In the genomic region with DNA sequence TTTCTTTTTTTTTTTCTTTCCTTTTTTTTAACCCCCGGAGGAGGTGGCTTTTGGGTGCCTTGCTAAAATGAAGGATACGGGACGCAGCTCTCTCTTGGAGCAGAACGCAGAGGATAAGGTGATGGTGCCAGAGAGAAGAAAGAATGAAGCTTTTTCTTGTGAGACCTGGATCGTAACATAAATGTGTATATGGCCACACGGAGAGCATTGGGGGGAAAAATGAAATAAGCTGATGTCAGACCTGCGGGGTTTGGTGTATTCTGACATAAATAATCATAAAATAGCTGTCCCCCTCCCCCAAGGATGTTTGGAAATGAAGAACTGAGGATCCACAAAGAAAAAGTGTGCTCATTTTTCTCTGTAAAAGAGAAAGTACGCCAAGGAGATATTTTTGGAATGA, we compare ENCODE assay signal across 8 mouse cellular contexts.
DNase-seq lines count a peak whose midpoint lies in the region; ATAC-seq and TF ChIP-seq lines count a peak whose summit lies in the region.

No protein-coding gene starts in this region.

- no peak overlapping the region; the same call in 1 of the 2 replicates for H3K9ac ChIP-seq in lung, embryonic 14.5 days
- peak overlapping the region; percentile 66 for H3K9ac ChIP-seq in forebrain, embryonic 13.5 days
- peak overlapping the region; percentile 59 for H3K9ac ChIP-seq in limb, embryonic 13.5 days

- 10% methylated on average over 8 of the region's 8 CpGs for WGBS in lung, embryonic 14.5 days
- 3% methylated on average over 8 of the region's 8 CpGs for WGBS in forebrain, embryonic 13.5 days
- WGBS in limb, embryonic 13.5 days = 9% methylated on average over 8 of the region's 8 CpGs
- 17% methylated on average over 8 of the region's 8 CpGs for WGBS in small intestine, adult 2 months
- WGBS in kidney, adult 2 months = 13% methylated on average over 8 of the region's 8 CpGs

- ATAC-seq in lung, embryonic 14.5 days (ENCODE audit: insufficient read depth) = no peak
- ATAC-seq in forebrain, embryonic 13.5 days = no peak
- no peak for ATAC-seq in limb, embryonic 13.5 days (ENCODE audit: low FRiP score, low read depth)

- peak overlapping the region; percentile 86 for H3K4me2 ChIP-seq in lung, embryonic 14.5 days
- H3K4me2 ChIP-seq in forebrain, embryonic 13.5 days = peak overlapping the region; percentile 77
- H3K4me2 ChIP-seq in limb, embryonic 13.5 days (replicated peaks) = peak overlapping the region; percentile 87

- no peaks in the 10 kb centered on the region for H3K9me3 ChIP-seq in lung, embryonic 14.5 days (ENCODE audit: low read depth, low read length)
- H3K9me3 ChIP-seq in forebrain, embryonic 13.5 days (replicated peaks) = no peaks in the 10 kb centered on the region
- H3K9me3 ChIP-seq in limb, embryonic 13.5 days = no peaks in the 10 kb centered on the region

- peak; percentile 3 for DNase-seq in lung, embryonic 14.5 days
- no peak for DNase-seq in lung, adult 18-20 months
- DNase-seq in cerebellum, adult 8-10 months = no peak
- no peak for DNase-seq in ovary, adult 18-20 months (ENCODE audit: low spot score)
- DNase-seq in kidney, adult 2 months = no peak

- no peaks in the 10 kb centered on the region for H3K4me1 ChIP-seq in lung, embryonic 14.5 days (ENCODE audit: insufficient read depth)
- H3K4me1 ChIP-seq in forebrain, embryonic 13.5 days = peaks cover 21% of the 10 kb centered on the region; the same call in 1 of the 2 replicates
- H3K4me1 ChIP-seq in limb, embryonic 13.5 days = 0 out of 2 replicates have a peak, but pooled peaks cover 6% of the 10 kb centered on the region
- H3K4me1 ChIP-seq in small intestine, adult 2 months (ENCODE audit: control insufficient read depth, insufficient read depth, insufficient read length, low read length) = no peaks in the 10 kb centered on the region
- 0 out of 2 replicates have a peak, but pooled peaks cover 2% of the 10 kb centered on the region for H3K4me1 ChIP-seq in kidney, adult 2 months (ENCODE audit: control insufficient read depth, insufficient read depth, low read length)

- no peak overlapping the region for H3K27ac ChIP-seq in lung, embryonic 14.5 days (ENCODE audit: low read depth)
- peak overlapping the region; percentile 91 for H3K27ac ChIP-seq in forebrain, embryonic 13.5 days
- H3K27ac ChIP-seq in limb, embryonic 13.5 days = no peak overlapping the region
- H3K27ac ChIP-seq in small intestine, adult 2 months (ENCODE audit: insufficient read depth, low read depth, low read length) = 0 out of 2 replicates have a peak overlapping the region, but pooled peaks have one; percentile 9
- H3K27ac ChIP-seq in kidney, adult 2 months (ENCODE audit: insufficient read depth, low read depth, low read length) = no peak overlapping the region

- TF ChIP-seq CTCF in lung, embryonic 14.5 days (IDR thresholded peaks at IDR 0.05; ENCODE audit: low read depth) = no peak
- TF ChIP-seq CTCF in small intestine, adult 2 months (IDR thresholded peaks at IDR 0.05; ENCODE audit: extremely low read depth, insufficient read length, insufficient replicate concordance, low read depth, low read length) = no peak
- no peak for TF ChIP-seq CTCF in kidney, adult 2 months (conservative IDR thresholded peaks at IDR 0.05; ENCODE audit: insufficient read depth, insufficient read length, low read depth, low read length)

- TF ChIP-seq POLR2A in small intestine, adult 2 months (IDR thresholded peaks at IDR 0.05; ENCODE audit: low read depth, low read length) = no peak
- TF ChIP-seq POLR2A in kidney, adult 2 months (IDR thresholded peaks at IDR 0.05; ENCODE audit: low read depth, low read length) = no peak

- no peaks in the 10 kb centered on the region for H3K36me3 ChIP-seq in lung, embryonic 14.5 days (ENCODE audit: insufficient read depth)
- H3K36me3 ChIP-seq in forebrain, embryonic 13.5 days (ENCODE audit: poor library complexity, severe bottlenecking) = no peaks in the 10 kb centered on the region
- no peaks in the 10 kb centered on the region for H3K36me3 ChIP-seq in limb, embryonic 13.5 days
- no peaks in the 10 kb centered on the region for H3K36me3 ChIP-seq in small intestine, adult 2 months (ENCODE audit: control insufficient read depth, insufficient read depth, low read length)
- H3K36me3 ChIP-seq in kidney, adult 2 months (ENCODE audit: control insufficient read depth, insufficient read depth, low read length) = no peaks in the 10 kb centered on the region

- H3K27me3 ChIP-seq in lung, embryonic 14.5 days (ENCODE audit: insufficient read depth, low read length) = peaks cover 6% of the 10 kb centered on the region; the same call in 1 of the 2 replicates
- no peaks in the 10 kb centered on the region for H3K27me3 ChIP-seq in forebrain, embryonic 13.5 days
- H3K27me3 ChIP-seq in limb, embryonic 13.5 days = peaks cover 24% of the 10 kb centered on the region
- H3K27me3 ChIP-seq in small intestine, adult 2 months (ENCODE audit: control insufficient read depth, insufficient read depth, low read length) = no peaks in the 10 kb centered on the region
- H3K27me3 ChIP-seq in kidney, adult 2 months (replicated peaks; ENCODE audit: control insufficient read depth, insufficient read depth, low read length) = no peaks in the 10 kb centered on the region; the same call in 1 of the 2 replicates

- peak overlapping the region; percentile 41 for H3K4me3 ChIP-seq in lung, embryonic 14.5 days (ENCODE audit: low read depth, low read length)
- H3K4me3 ChIP-seq in forebrain, embryonic 13.5 days = peak overlapping the region; percentile 55
- peak overlapping the region; percentile 53 for H3K4me3 ChIP-seq in limb, embryonic 13.5 days
- H3K4me3 ChIP-seq in small intestine, adult 2 months (ENCODE audit: low read depth, low read length) = no peak overlapping the region
- no peak overlapping the region for H3K4me3 ChIP-seq in kidney, adult 2 months (ENCODE audit: insufficient read depth, low read depth, low read length)

Comparison
In these comparisons a context has a peak if more than half of its experiments do, and no peak if none do; other contexts are left out.
1. H3K27ac ChIP-seq: peak in forebrain, embryonic 13.5 days (single experiment) and small intestine, adult 2 months (single experiment); none in lung, embryonic 14.5 days (single experiment), limb, embryonic 13.5 days (single experiment) and kidney, adult 2 months (single experiment).
2. H3K4me3 ChIP-seq: peak in lung, embryonic 14.5 days (single experiment), forebrain, embryonic 13.5 days (single experiment) and limb, embryonic 13.5 days (single experiment); none in small intestine, adult 2 months (single experiment) and kidney, adult 2 months (single experiment).
3. Peak in every context shown above with its lines, with median percentiles within 50 percentile points of each other: H3K4me2 ChIP-seq.